Mouse (Mus musculus): ENCODE measurements around the gene Txndc2. TPM values are rescaled to one million over a fixed set of nuclear protein-coding genes. Genes with fewer than 3 reads are reported as not detected.

Txndc2 gene
- polyA plus RNA-seq, 1 experiment from 2014 or later, result not detected

- no peak overlapping the region for H3K4me2 ChIP-seq (ENCODE audit: low read depth, low read length)
- H3K9ac ChIP-seq (replicated peaks), result no peak overlapping the region
- H3K36me3 ChIP-seq (replicated peaks; ENCODE audit: insufficient read depth, low read length), result no peaks in the 10 kb centered on the region
- no peaks in the 10 kb centered on the region for H3K4me1 ChIP-seq (ENCODE audit: insufficient read depth)
- H3K27me3 ChIP-seq (ENCODE audit: insufficient read depth, low read length), result no peaks in the 10 kb centered on the region
- H3K9me3 ChIP-seq (ENCODE audit: low read length), result peaks cover 2% of the 10 kb centered on the region; the same call in 1 of the 2 replicates
- ATAC-seq (peak; percentile 86), DNase-seq (peak; percentile 10)
- no peak overlapping the region for H3K4me3 ChIP-seq (ENCODE audit: low read depth, low read length)
- H3K27ac ChIP-seq (ENCODE audit: low read depth), result no peak overlapping the region
- TF ChIP-seq CTCF (IDR thresholded peaks at IDR 0.05; ENCODE audit: low read depth) (no peak), EP300 (IDR thresholded peaks at IDR 0.05; ENCODE audit: low read depth) (no peak)
These were observed 18.8 kb downstream of the Txndc2 start for GRCm38 (mm10) chr17:65623130-65623529.

DNA sequence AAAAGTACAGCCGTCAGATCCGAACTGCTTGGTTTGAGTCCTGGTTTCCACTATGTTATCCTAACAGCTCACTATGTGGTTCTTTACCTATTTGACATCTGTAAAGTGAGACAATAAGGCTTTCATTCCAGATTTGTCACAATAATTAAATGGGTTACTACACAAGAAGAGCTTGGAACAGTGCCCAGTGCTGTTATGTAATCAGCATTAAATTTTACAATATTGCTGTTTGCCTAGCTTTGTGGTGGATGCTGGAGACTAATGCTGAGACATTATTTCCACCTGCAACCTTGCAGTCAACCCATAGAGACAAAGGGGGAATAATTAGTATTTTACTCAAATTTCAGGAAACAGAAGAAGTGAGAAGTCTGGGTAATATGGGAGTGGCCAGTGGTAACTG is 23.5 kb downstream of the Txndc2 start:
- ATAC-seq (no peak), DNase-seq (no peak)
- Histone ChIP-seq H3K27me3 (ENCODE audit: insufficient read depth, low read length) (no peaks in the 10 kb centered on the region), H3K4me1 (ENCODE audit: insufficient read depth) (0 out of 2 replicates have a peak, but pooled peaks cover 3% of the 10 kb centered on the region), H3K4me3 (ENCODE audit: low read depth, low read length) (no peak overlapping the region), H3K4me2 (ENCODE audit: low read depth, low read length) (no peak overlapping the region), H3K36me3 (replicated peaks; ENCODE audit: insufficient read depth, low read length) (no peaks in the 10 kb centered on the region), H3K9ac (replicated peaks) (no peak overlapping the region), H3K27ac (ENCODE audit: low read depth) (no peak overlapping the region), H3K9me3 (ENCODE audit: low read length) (no peaks in the 10 kb centered on the region)
- no peak for TF ChIP-seq CTCF (IDR thresholded peaks at IDR 0.05; ENCODE audit: low read depth)
- no peak for TF ChIP-seq EP300 (IDR thresholded peaks at IDR 0.05; ENCODE audit: low read depth)
- 91% methylated on average over 2 of the region's 2 CpGs for WGBS (ENCODE audit: insufficient replicate concordance)

DNA sequence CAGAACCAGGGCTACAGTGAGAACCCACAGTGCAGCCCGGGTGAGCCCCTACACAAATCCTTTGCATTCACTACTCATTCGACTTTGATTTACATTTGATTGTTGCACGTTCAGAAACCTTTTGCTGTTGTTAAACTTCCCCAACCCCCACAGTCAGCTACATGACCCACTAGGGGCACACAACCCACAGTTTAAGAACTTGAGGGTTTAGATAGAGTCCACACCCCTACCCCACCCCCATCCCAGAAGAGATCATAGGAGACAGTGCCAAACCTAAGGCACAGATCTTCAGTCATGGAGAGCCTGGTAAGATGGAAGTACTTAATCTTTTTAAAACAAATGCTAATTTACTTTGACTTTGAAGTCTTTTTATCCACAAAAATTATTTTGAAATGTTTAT is 26.3 kb downstream of the Txndc2 start:
- peaks cover 9% of the 10 kb centered on the region for H3K4me1 ChIP-seq (ENCODE audit: insufficient read depth)
- H3K27ac ChIP-seq (ENCODE audit: low read depth), result no peak overlapping the region
- no peak for ATAC-seq
- no peaks in the 10 kb centered on the region for H3K27me3 ChIP-seq (ENCODE audit: insufficient read depth, low read length)
- H3K4me3 ChIP-seq (ENCODE audit: low read depth, low read length), result no peak overlapping the region
- no peak for DNase-seq
- TF ChIP-seq EP300 (IDR thresholded peaks at IDR 0.05; ENCODE audit: low read depth) (no peak), CTCF (IDR thresholded peaks at IDR 0.05; ENCODE audit: low read depth) (no peak)
- H3K4me2 ChIP-seq (ENCODE audit: low read depth, low read length), result no peak overlapping the region
- 46% methylated on average over 3 of the region's 3 CpGs for WGBS (ENCODE audit: insufficient replicate concordance)
- no peak overlapping the region for H3K9ac ChIP-seq (replicated peaks)
- no peaks in the 10 kb centered on the region for H3K9me3 ChIP-seq (ENCODE audit: low read length)
- H3K36me3 ChIP-seq (replicated peaks; ENCODE audit: insufficient read depth, low read length), result no peaks in the 10 kb centered on the region

DNA sequence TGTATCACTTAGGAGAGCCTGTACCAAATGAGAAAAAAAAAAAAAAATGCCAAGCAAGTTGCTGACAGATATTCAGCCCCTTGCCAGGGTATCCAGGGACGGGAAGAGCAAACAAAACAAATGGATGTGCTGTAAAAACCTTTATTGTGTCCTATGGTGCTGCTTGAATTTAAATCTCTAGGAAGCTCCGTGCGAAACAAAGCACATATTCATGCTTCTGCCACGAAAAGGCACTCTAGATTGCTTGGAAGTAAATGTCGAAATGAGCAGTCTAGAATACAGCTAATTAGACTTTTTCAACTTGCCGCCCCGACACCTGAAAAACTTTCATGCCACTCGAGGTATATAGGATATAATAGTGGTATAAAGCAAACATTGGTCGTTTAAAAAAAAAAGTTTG is 27.5 kb downstream of the Txndc2 start:
- 5% methylated on average over 9 of the region's 9 CpGs for WGBS (ENCODE audit: insufficient replicate concordance)
- peak overlapping the region; percentile 75 for H3K4me2 ChIP-seq (ENCODE audit: low read depth, low read length)

GRCm38 (mm10) chr17:65613463-65614412 is 28.2 kb downstream of the Txndc2 start, which contains the start of gene Vapa:
Gene Vapa, minus strand, starts transcription at chr17:65613555.
- ATAC-seq, result peak; percentile 88
- no peaks in the 10 kb centered on the region; the same call in 1 of the 2 replicates for H3K36me3 ChIP-seq (replicated peaks; ENCODE audit: insufficient read depth, low read length)
- DNase-seq, result peak; percentile 98
- WGBS (ENCODE audit: insufficient replicate concordance), result under 1% methylated on average over 75 of the region's 85 CpGs
- H3K27ac ChIP-seq (ENCODE audit: low read depth), result peak within 1 kb of the TSS; percentile 100
- H3K4me3 ChIP-seq (ENCODE audit: low read depth, low read length), result peak within 1 kb of the TSS; percentile 99
- H3K4me2 ChIP-seq (ENCODE audit: low read depth, low read length), result peak within 1 kb of the TSS; percentile 83
- no peaks in the 10 kb centered on the region for H3K9me3 ChIP-seq (ENCODE audit: low read length)
- H3K9ac ChIP-seq (replicated peaks), result peak within 1 kb of the TSS; percentile 100
- no peak for TF ChIP-seq CTCF (IDR thresholded peaks at IDR 0.05; ENCODE audit: low read depth)
- 0 out of 2 replicates have a peak, but pooled peaks have one; percentile 44 for TF ChIP-seq EP300 (IDR thresholded peaks at IDR 0.05; ENCODE audit: low read depth)
- H3K27me3 ChIP-seq (ENCODE audit: insufficient read depth, low read length), result no peaks in the 10 kb centered on the region
- peaks cover 25% of the 10 kb centered on the region for H3K4me1 ChIP-seq (ENCODE audit: insufficient read depth)

More for the DNA sequence above, 27.5 kb downstream of the Txndc2 start:
- H3K36me3 ChIP-seq (replicated peaks; ENCODE audit: insufficient read depth, low read length), result no peaks in the 10 kb centered on the region; the same call in 1 of the 2 replicates
- peak overlapping the region; percentile 100 for H3K9ac ChIP-seq (replicated peaks)
- H3K9me3 ChIP-seq (ENCODE audit: low read length), result no peaks in the 10 kb centered on the region
- ATAC-seq (no peak), DNase-seq (no peak)
- peak overlapping the region; percentile 99 for H3K4me3 ChIP-seq (ENCODE audit: low read depth, low read length)
- no peaks in the 10 kb centered on the region for H3K27me3 ChIP-seq (ENCODE audit: insufficient read depth, low read length)
- peaks cover 18% of the 10 kb centered on the region for H3K4me1 ChIP-seq (ENCODE audit: insufficient read depth)
- TF ChIP-seq EP300 (IDR thresholded peaks at IDR 0.05; ENCODE audit: low read depth) (no peak), CTCF (IDR thresholded peaks at IDR 0.05; ENCODE audit: low read depth) (no peak)
- peak overlapping the region; percentile 100 for H3K27ac ChIP-seq (ENCODE audit: low read depth)

DNA sequence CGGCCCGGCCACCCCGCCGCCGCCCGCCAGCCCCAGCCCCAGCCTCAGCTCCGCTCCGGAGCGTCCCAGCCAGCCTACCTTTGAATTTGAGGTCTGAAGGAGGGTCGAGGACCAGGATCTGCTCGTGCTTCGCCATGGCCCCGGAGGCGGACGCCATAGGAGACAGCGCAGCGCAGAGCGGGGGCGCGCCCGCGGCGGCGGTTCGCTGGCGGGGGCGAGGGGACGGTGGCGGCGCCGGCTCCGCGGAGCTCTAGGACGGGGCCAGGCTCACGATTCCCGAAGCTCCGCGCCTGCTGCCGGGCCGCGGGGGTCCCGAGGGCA is 28.9 kb downstream of the Txndc2 start:
- no peaks in the 10 kb centered on the region; the same call in 1 of the 2 replicates for H3K36me3 ChIP-seq (replicated peaks; ENCODE audit: insufficient read depth, low read length)
- WGBS (ENCODE audit: insufficient replicate concordance), result under 1% methylated on average over 36 of the region's 42 CpGs

More for the DNA sequence above, 28.9 kb downstream of the Txndc2 start:
- Histone ChIP-seq H3K27ac (ENCODE audit: low read depth) (peak overlapping the region; percentile 100), H3K4me1 (ENCODE audit: insufficient read depth) (peaks cover 31% of the 10 kb centered on the region), H3K9me3 (ENCODE audit: low read length) (no peaks in the 10 kb centered on the region), H3K9ac (replicated peaks) (peak overlapping the region; percentile 100), H3K4me3 (ENCODE audit: low read depth, low read length) (peak overlapping the region; percentile 99), H3K27me3 (ENCODE audit: insufficient read depth, low read length) (no peaks in the 10 kb centered on the region), H3K4me2 (ENCODE audit: low read depth, low read length) (peak overlapping the region; percentile 83)
- DNase-seq, result no peak
- ATAC-seq, result peak; percentile 57
- TF ChIP-seq EP300 (IDR thresholded peaks at IDR 0.05; ENCODE audit: low read depth), result no peak
- no peak for TF ChIP-seq CTCF (IDR thresholded peaks at IDR 0.05; ENCODE audit: low read depth)
